Mouse (Mus musculus): ENCODE measurements around the gene Tex261.

DNA sequence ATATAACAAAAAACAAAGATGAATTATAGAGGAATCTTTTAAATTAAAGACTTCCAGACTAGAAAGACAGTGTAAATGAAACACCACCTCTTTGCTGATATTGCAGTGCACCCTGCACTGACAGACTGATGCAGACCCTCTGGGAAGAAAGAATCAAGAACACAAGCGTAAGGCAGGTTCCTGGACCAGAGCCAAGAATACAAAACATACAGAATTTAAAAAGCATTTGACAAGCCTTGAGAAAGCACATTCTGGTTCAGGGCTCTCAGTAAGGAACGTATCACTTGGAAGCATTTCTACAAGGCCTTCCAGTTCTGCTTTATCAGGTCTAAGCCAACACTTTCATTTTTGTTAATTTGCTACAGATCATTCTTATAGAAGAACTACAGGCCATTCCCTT is 46.2 kb upstream of the Tex261 start:
- TF ChIP-seq POLR2A (IDR thresholded peaks at IDR 0.05; ENCODE audit: low read depth, low read length) = no peak
- TF ChIP-seq CTCF (IDR thresholded peaks at IDR 0.05; ENCODE audit: extremely low read depth, insufficient read length, insufficient replicate concordance, low read depth, low read length) = no peak

Data from small intestine, adult 2 months (tissue).